Mouse (Mus musculus) erythroblast, embryonic 14.5 days (primary cell): Measurements from ENCODE around the gene Impg2. TPM values are rescaled to one million over a fixed set of nuclear protein-coding genes. Genes with fewer than 3 reads are reported as not detected.

Experiments
- H3K27me3 ChIP-seq: 2 replicates; pipeline ENCODE4 v1.6.1; 2012; ENCODE audit warnings: inconsistent platforms; ENCODE audit not compliant: control insufficient read depth
- H3K36me3 ChIP-seq: 2 replicates; pipeline ENCODE4 v1.6.1; 2012; ENCODE audit warnings: mild to moderate bottlenecking, inconsistent platforms; ENCODE audit not compliant: control insufficient read depth
- H3K4me1 ChIP-seq: 2 replicates; pipeline ENCODE4 v1.6.1; 2012; ENCODE audit warnings: inconsistent platforms; ENCODE audit not compliant: control insufficient read depth
- H3K4me3 ChIP-seq: replicated peaks from 2 replicates; pipeline ENCODE3; 2012; ENCODE audit warnings: moderate library complexity, mild to moderate bottlenecking, inconsistent platforms
- H3K9me3 ChIP-seq: 2 replicates; pipeline ENCODE4 v1.6.1; 2012; ENCODE audit warnings: low read length, inconsistent platforms, mixed read lengths; ENCODE audit not compliant: control insufficient read depth
- GATA1 ChIP-seq: IDR thresholded peaks from 2 replicates; pipeline ENCODE4 v1.6.1; 2012; ENCODE audit warnings: low read length, inconsistent platforms, mixed read lengths
- TAL1 ChIP-seq: IDR thresholded peaks from 3 replicates; pipeline ENCODE4 v1.6.1; 2012; ENCODE audit warnings: low read length, inconsistent platforms, mixed read lengths
- polyA plus RNA-seq: library from polyadenylated mRNA; stranded (reverse); fragments of >175 nt; gene quantifications from 2 replicates; pipeline ENCODE4 v1.2.3, GENCODE M21; 2012

Gene Impg2
- polyA plus RNA-seq, 1 experiment, result 0.01 TPM

- no peak for TF ChIP-seq GATA1
- no peak for TF ChIP-seq TAL1
- H3K27me3 ChIP-seq, result no peaks in the 10 kb centered on the region
- H3K36me3 ChIP-seq, result no peaks in the 10 kb centered on the region
- no peaks in the 10 kb centered on the region for H3K9me3 ChIP-seq
- no peak overlapping the region for H3K4me3 ChIP-seq
- no peaks in the 10 kb centered on the region for H3K4me1 ChIP-seq
These were observed 90.8 kb downstream of the Impg2 start for GRCm38 (mm10) chr16:56294887-56295286.

GRCm38 (mm10) chr16:56295888-56296648 lies 92.0 kb downstream of the Impg2 start:
- Histone ChIP-seq H3K4me1 (no peaks in the 10 kb centered on the region), H3K9me3 (no peaks in the 10 kb centered on the region), H3K4me3 (no peak overlapping the region), H3K36me3 (no peaks in the 10 kb centered on the region), H3K27me3 (no peaks in the 10 kb centered on the region)
- TF ChIP-seq TAL1, result no peak
- TF ChIP-seq GATA1, result no peak

- TF ChIP-seq GATA1 (no peak), TAL1 (no peak)
- Histone ChIP-seq H3K27me3 (no peaks in the 10 kb centered on the region), H3K36me3 (no peaks in the 10 kb centered on the region), H3K4me1 (no peaks in the 10 kb centered on the region), H3K9me3 (no peaks in the 10 kb centered on the region), H3K4me3 (no peak overlapping the region)
These were observed 94.1 kb downstream of the Impg2 start for GRCm38 (mm10) chr16:56298248-56298647.

GRCm38 (mm10) chr16:56298836-56299235 lies 94.7 kb downstream of the Impg2 start:
- TF ChIP-seq GATA1 (no peak), TAL1 (no peak)
- H3K27me3 ChIP-seq, result no peaks in the 10 kb centered on the region
- no peaks in the 10 kb centered on the region for H3K9me3 ChIP-seq

GRCm38 (mm10) chr16:56302996-56303395 lies 98.9 kb downstream of the Impg2 start:
- no peak overlapping the region for H3K4me3 ChIP-seq
- H3K36me3 ChIP-seq, result no peaks in the 10 kb centered on the region
- H3K9me3 ChIP-seq, result no peaks in the 10 kb centered on the region
- H3K4me1 ChIP-seq, result no peaks in the 10 kb centered on the region
- H3K27me3 ChIP-seq, result no peaks in the 10 kb centered on the region
- TF ChIP-seq GATA1, result no peak

More at GRCm38 (mm10) chr16:56298836-56299235, 94.7 kb downstream of the Impg2 start:
- Histone ChIP-seq H3K4me3 (no peak overlapping the region), H3K4me1 (no peaks in the 10 kb centered on the region), H3K36me3 (no peaks in the 10 kb centered on the region)

GRCm38 (mm10) chr16:56304167-56304566 lies 100.1 kb downstream of the Impg2 start:
- TF ChIP-seq TAL1, result no peak
- TF ChIP-seq GATA1, result no peak
- no peaks in the 10 kb centered on the region for H3K36me3 ChIP-seq
- H3K4me1 ChIP-seq, result no peaks in the 10 kb centered on the region
- H3K27me3 ChIP-seq, result no peaks in the 10 kb centered on the region
- no peak overlapping the region for H3K4me3 ChIP-seq
- no peaks in the 10 kb centered on the region for H3K9me3 ChIP-seq

- Histone ChIP-seq H3K4me1 (no peaks in the 10 kb centered on the region), H3K27me3 (no peaks in the 10 kb centered on the region), H3K4me3 (no peak overlapping the region), H3K9me3 (no peaks in the 10 kb centered on the region), H3K36me3 (no peaks in the 10 kb centered on the region)
- TF ChIP-seq TAL1, result no peak
- TF ChIP-seq GATA1, result no peak
These were observed 103.5 kb downstream of the Impg2 start for GRCm38 (mm10) chr16:56307575-56307974.

- no peak for TF ChIP-seq TAL1
- TF ChIP-seq GATA1, result no peak
- Histone ChIP-seq H3K36me3 (no peaks in the 10 kb centered on the region), H3K9me3 (no peaks in the 10 kb centered on the region), H3K27me3 (no peaks in the 10 kb centered on the region), H3K4me1 (no peaks in the 10 kb centered on the region), H3K4me3 (no peak overlapping the region)
These were observed 107.2 kb downstream of the Impg2 start for GRCm38 (mm10) chr16:56311291-56311690.

Other genes starting within 250 kb of the Impg2 start
- 15.4 and 21.4 TPM in 2 replicates for gene Rpl24, start 238.0 kb upstream of the Impg2 start, polyA plus RNA-seq
- 0.14 and 0.22 TPM in 2 replicates for gene Zbtb11, start 230.4 kb upstream of the Impg2 start, polyA plus RNA-seq
- 4.4 and 6.3 TPM in 2 replicates for gene Pcnp, start 174.6 kb upstream of the Impg2 start, polyA plus RNA-seq
- gene Trmt10c, start 166.5 kb upstream of the Impg2 start, polyA plus RNA-seq, result 0.19 and 0.21 TPM in 2 replicates
- 1.0 and 2.8 TPM in 2 replicates for gene Senp7, start 156.0 kb upstream of the Impg2 start, polyA plus RNA-seq